Comparison of ENCODE assay signal across 9 mouse cellular contexts in the genomic region with DNA sequence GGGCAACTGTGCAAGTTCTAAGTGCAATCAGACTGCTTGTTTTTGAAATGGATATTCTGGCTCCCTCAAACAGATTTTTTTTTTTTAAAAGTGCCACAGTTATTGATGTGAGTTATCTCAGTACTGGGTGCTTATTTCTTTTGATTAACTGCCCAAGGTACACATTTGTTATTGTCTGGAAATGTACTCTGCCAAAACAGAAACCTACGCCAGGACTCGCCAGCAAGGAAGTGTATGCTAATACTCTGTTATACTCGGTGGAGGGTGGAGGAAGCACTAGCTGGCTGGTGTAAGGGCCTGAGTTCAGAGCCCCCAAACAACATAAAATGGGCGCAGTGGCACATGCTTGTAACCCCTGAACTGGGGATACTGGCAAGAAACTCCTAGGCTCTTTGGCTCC. TPM values are rescaled to one million over a fixed set of nuclear protein-coding genes. Genes with fewer than 3 reads are reported as not detected.
DNase-seq lines count a peak whose midpoint lies in the region; ATAC-seq lines count a peak whose summit lies in the region.
"Had no signal": no experiment of that assay in that cellular context is flagged by ENCODE, and none has a peak within 500 bp of the region (broad histone marks: within the 10 kb centered on the region; RNA-seq: fewer than 3 reads in every experiment).

No protein-coding gene starts in this region.

- peaks cover 32% of the 10 kb centered on the region for H3K4me1 ChIP-seq in kidney, embryonic 15.5 days
- H3K4me1 ChIP-seq in embryonic facial prominence, embryonic 13.5 days = peaks cover 33% of the 10 kb centered on the region
- H3K4me1 ChIP-seq in hindbrain, embryonic 14.5 days (replicated peaks; ENCODE audit: control insufficient read depth, insufficient read depth, low read length) = peaks cover 23% of the 10 kb centered on the region
- H3K4me1 ChIP-seq in neural tube, embryonic 12.5 days = peaks cover 27% of the 10 kb centered on the region

- no peak overlapping the region for H3K4me2 ChIP-seq in kidney, embryonic 15.5 days
- H3K4me2 ChIP-seq in embryonic facial prominence, embryonic 13.5 days = no peak overlapping the region
- peak overlapping the region; percentile 21 for H3K4me2 ChIP-seq in hindbrain, embryonic 14.5 days (replicated peaks)
- peak overlapping the region; percentile 12 for H3K4me2 ChIP-seq in neural tube, embryonic 12.5 days (replicated peaks)
- H3K4me2 ChIP-seq: embryonic facial prominence, embryonic 15.5 days had no signal

- no peak overlapping the region for H3K9ac ChIP-seq in kidney, embryonic 15.5 days
- H3K9ac ChIP-seq in embryonic facial prominence, embryonic 13.5 days = no peak overlapping the region
- no peak overlapping the region for H3K9ac ChIP-seq in hindbrain, embryonic 14.5 days
- H3K9ac ChIP-seq in neural tube, embryonic 12.5 days = no peak overlapping the region
- H3K9ac ChIP-seq: embryonic facial prominence, embryonic 15.5 days had no signal

- H3K9me3 ChIP-seq in kidney, embryonic 15.5 days (replicated peaks) = no peaks in the 10 kb centered on the region
- no peaks in the 10 kb centered on the region for H3K9me3 ChIP-seq in embryonic facial prominence, embryonic 13.5 days
- no peaks in the 10 kb centered on the region for H3K9me3 ChIP-seq in hindbrain, embryonic 14.5 days (ENCODE audit: control insufficient read depth, low read length)
- no peaks in the 10 kb centered on the region for H3K9me3 ChIP-seq in neural tube, embryonic 12.5 days
- H3K9me3 ChIP-seq: embryonic facial prominence, embryonic 15.5 days had no signal

- H3K4me3 ChIP-seq in kidney, embryonic 15.5 days (replicated peaks) = no peak overlapping the region
- H3K4me3 ChIP-seq in embryonic facial prominence, embryonic 13.5 days = no peak overlapping the region
- H3K4me3 ChIP-seq in hindbrain, embryonic 14.5 days (replicated peaks; ENCODE audit: low read length) = no peak overlapping the region
- H3K4me3 ChIP-seq in neural tube, embryonic 12.5 days = no peak overlapping the region
- H3K4me3 ChIP-seq: embryonic facial prominence, embryonic 15.5 days had no signal

- H3K27me3 ChIP-seq in kidney, embryonic 15.5 days = no peaks in the 10 kb centered on the region
- H3K27me3 ChIP-seq in embryonic facial prominence, embryonic 13.5 days = no peaks in the 10 kb centered on the region
- H3K27me3 ChIP-seq in hindbrain, embryonic 14.5 days (ENCODE audit: control insufficient read depth, insufficient read depth, low read length) = no peaks in the 10 kb centered on the region
- no peaks in the 10 kb centered on the region for H3K27me3 ChIP-seq in neural tube, embryonic 12.5 days (replicated peaks)
- H3K27me3 ChIP-seq: embryonic facial prominence, embryonic 15.5 days had no signal

- H3K27ac ChIP-seq in kidney, embryonic 15.5 days = 0 out of 2 replicates have a peak overlapping the region, but pooled peaks have one; percentile 10
- H3K27ac ChIP-seq in embryonic facial prominence, embryonic 13.5 days = peak overlapping the region; percentile 29; the same call in 1 of the 2 replicates
- peak overlapping the region; percentile 70 for H3K27ac ChIP-seq in hindbrain, embryonic 14.5 days
- no peak overlapping the region for H3K27ac ChIP-seq in neural tube, embryonic 12.5 days
- H3K27ac ChIP-seq: embryonic facial prominence, embryonic 15.5 days had no signal

- WGBS in kidney, embryonic 15.5 days = 42% methylated on average over 4 of the region's 4 CpGs
- WGBS in embryonic facial prominence, embryonic 13.5 days = 61% methylated on average over 4 of the region's 4 CpGs
- 56% methylated on average over 4 of the region's 4 CpGs for WGBS in hindbrain, embryonic 14.5 days
- WGBS in neural tube, embryonic 12.5 days = 49% methylated on average over 4 of the region's 4 CpGs

- no peaks in the 10 kb centered on the region for H3K36me3 ChIP-seq in kidney, embryonic 15.5 days
- no peaks in the 10 kb centered on the region for H3K36me3 ChIP-seq in embryonic facial prominence, embryonic 13.5 days
- no peaks in the 10 kb centered on the region for H3K36me3 ChIP-seq in hindbrain, embryonic 14.5 days (replicated peaks; ENCODE audit: control insufficient read depth, insufficient read depth)
- no peaks in the 10 kb centered on the region for H3K36me3 ChIP-seq in neural tube, embryonic 12.5 days
- H3K36me3 ChIP-seq: embryonic facial prominence, embryonic 15.5 days had no signal

- peak; percentile 59 for ATAC-seq in kidney, embryonic 15.5 days (replicated peaks; ENCODE audit: low FRiP score)
- ATAC-seq in embryonic facial prominence, embryonic 13.5 days (ENCODE audit: insufficient number of reproducible peaks, insufficient read depth, low FRiP score, low TSS enrichment, low read depth) = no peak
- ATAC-seq in hindbrain, embryonic 14.5 days (ENCODE audit: low FRiP score) = no peak
- no peak for ATAC-seq in neural tube, embryonic 12.5 days (ENCODE audit: low FRiP score, low read depth)
- no peak for ATAC-seq in erythroid progenitor cell, adult 5-6 weeks (replicated peaks; ENCODE audit: low FRiP score, poor library complexity, severe bottlenecking)

- DNase-seq in kidney, adult 8-10 months = no peak
- DNase-seq in hindbrain, embryonic 14.5 days (ENCODE audit: low spot score) = no peak
- no peak for DNase-seq in adrenal gland, adult 18-20 months (ENCODE audit: low spot score in 2 of 2)
- DNase-seq: kidney, postnatal 10 days had no signal

RNA-seq across cellular contexts. Expression of gene Jmjd1c, which starts 34.1 kb away (rescaled TPM):
- polyA plus RNA-seq in kidney, embryonic 15.5 days (2015; fragmentation: Nextera tagmentation; extraction: Ambion mirVana) = 38.0 and 42.6 TPM in 2 replicates
- 50.7 and 53.0 TPM in 2 replicates for polyA plus RNA-seq in embryonic facial prominence, embryonic 13.5 days (2015; fragmentation: Nextera tagmentation; extraction: Ambion mirVana)
- polyA plus RNA-seq in hindbrain, embryonic 14.5 days (2014; fragmentation: Nextera tagmentation; extraction: Ambion mirVana) = 41.7 and 59.5 TPM in 2 replicates
- polyA plus RNA-seq in neural tube, embryonic 12.5 days (2016; fragmentation: Nextera tagmentation; extraction: Ambion mirVana) = 63.8 and 63.9 TPM in 2 replicates
- 33.5 and 37.1 TPM in 2 replicates for total RNA-seq in erythroid progenitor cell, adult 5-6 weeks (2015; ENCODE audit: low replicate concordance)
- 19.8 and 26.1 TPM in 2 replicates for total RNA-seq in erythroid progenitor cell, adult 5-6 weeks (2017; ENCODE audit: low replicate concordance)
- 10 to 100 TPM; 44.4 to 49.7 TPM for total RNA-seq in adrenal gland, adult 18-20 months (2021)

RNA-seq across cellular contexts. Expression of gene Reep3, which starts 34.9 kb away (rescaled TPM):
- 47.0 and 49.1 TPM in 2 replicates for polyA plus RNA-seq in kidney, embryonic 15.5 days (2015; fragmentation: Nextera tagmentation; extraction: Ambion mirVana)
- 46.3 and 51.3 TPM in 2 replicates for polyA plus RNA-seq in embryonic facial prominence, embryonic 13.5 days (2015; fragmentation: Nextera tagmentation; extraction: Ambion mirVana)
- polyA plus RNA-seq in hindbrain, embryonic 14.5 days (2014; fragmentation: Nextera tagmentation; extraction: Ambion mirVana) = 32.4 and 32.8 TPM in 2 replicates
- 57.5 and 62.1 TPM in 2 replicates for polyA plus RNA-seq in neural tube, embryonic 12.5 days (2016; fragmentation: Nextera tagmentation; extraction: Ambion mirVana)
- total RNA-seq in erythroid progenitor cell, adult 5-6 weeks (2015; ENCODE audit: low replicate concordance) = 9.7 and 23.9 TPM in 2 replicates
- 5.0 and 7.9 TPM in 2 replicates for total RNA-seq in erythroid progenitor cell, adult 5-6 weeks (2017; ENCODE audit: low replicate concordance)
- 10 to 100 TPM; 40.7 to 41.0 TPM for total RNA-seq in adrenal gland, adult 18-20 months (2021)

Comparison
In these comparisons a context has a peak if more than half of its experiments do, and no peak if none do; other contexts are left out.
1. H3K4me2 ChIP-seq: peak in hindbrain, embryonic 14.5 days (single experiment) and neural tube, embryonic 12.5 days (single experiment); none in kidney, embryonic 15.5 days (single experiment) and embryonic facial prominence, embryonic 13.5 days (single experiment).